Mouse (Mus musculus) bone marrow, adult 2 months (tissue): ENCODE measurements around the gene Xab2. TPM values are rescaled to one million over a fixed set of nuclear protein-coding genes. Genes with fewer than 3 reads are reported as not detected.

Experiments used
- H3K27ac ChIP-seq: fragments of 200-500 bp; 2 replicates; pipeline ENCODE4 v1.5.1; 2012; ENCODE audit warnings: low read depth, mild to moderate bottlenecking, control low read depth, inconsistent platforms, low read length; ENCODE audit not compliant: control insufficient read depth, poor library complexity, insufficient read depth
- H3K4me1 ChIP-seq: fragments of 200-500 bp; 2 replicates; pipeline ENCODE4 v1.6.1; 2011; ENCODE audit warnings: low read length; ENCODE audit not compliant: control insufficient read depth, insufficient read depth
- H3K4me3 ChIP-seq: fragments of 200-500 bp; replicated peaks from 2 replicates; pipeline ENCODE3; 2011; ENCODE audit warnings: mild to moderate bottlenecking, low read depth, low read length, control low read depth; ENCODE audit not compliant: control insufficient read depth
- CTCF ChIP-seq: fragments of 200-500 bp; IDR thresholded peaks from 2 replicates; pipeline ENCODE4 v1.5.1; 2011; ENCODE audit warnings: low read length, control low read depth; ENCODE audit not compliant: control insufficient read depth, insufficient read depth
- POLR2A ChIP-seq: fragments of 200-500 bp; IDR thresholded peaks from 2 replicates; pipeline ENCODE4 v1.6.1; 2011; ENCODE audit warnings: low read depth, mild to moderate bottlenecking, control low read depth, low read length, borderline replicate concordance; ENCODE audit not compliant: control insufficient read depth
- WGBS: fragments of 180-500 bp; shearing (Covaris S2); methylation state at CpG from one replicate; pipeline ENCODE4 v1.1.7; 2018; 5-methylcytosine and 5-hydroxymethylcytosine counted together
- polyA plus RNA-seq: library from polyadenylated mRNA; stranded (reverse); fragments of >200 nt; gene quantifications from 2 replicates; pipeline ENCODE4 v1.2.4, GENCODE M21; 2011; ENCODE audit warnings: low replicate concordance; ENCODE audit not compliant: missing spikeins, insufficient read depth, insufficient read length

The Xab2 gene
- polyA plus RNA-seq, 1 experiment = 40.3 TPM

DNA sequence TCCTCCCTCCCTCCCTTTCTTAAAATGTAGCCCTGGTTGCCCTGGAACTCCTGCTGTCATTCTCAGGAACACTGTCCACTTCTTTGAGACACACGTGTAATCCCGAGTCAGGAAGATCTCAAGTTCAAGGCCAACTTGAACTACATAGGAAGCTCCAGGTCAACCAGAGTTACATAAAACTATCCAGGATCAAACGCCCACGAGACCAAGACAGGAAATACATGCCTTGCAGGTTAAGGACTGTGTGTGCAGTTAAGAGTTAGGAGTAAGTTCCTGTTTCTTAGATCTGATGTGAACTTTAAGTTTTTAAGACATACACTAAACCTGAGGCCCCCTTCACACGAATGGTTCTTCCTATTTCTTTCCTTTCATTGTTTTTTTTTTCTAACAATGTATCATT is 5.9 kb upstream of the Xab2 start:
- Histone ChIP-seq H3K27ac (no peak overlapping the region), H3K4me3 (no peak overlapping the region), H3K4me1 (peaks cover under 1% of the 10 kb centered on the region)
- WGBS = 2% methylated on average over 5 of the region's 5 CpGs
- TF ChIP-seq POLR2A (no peak), CTCF (no peak)

DNA sequence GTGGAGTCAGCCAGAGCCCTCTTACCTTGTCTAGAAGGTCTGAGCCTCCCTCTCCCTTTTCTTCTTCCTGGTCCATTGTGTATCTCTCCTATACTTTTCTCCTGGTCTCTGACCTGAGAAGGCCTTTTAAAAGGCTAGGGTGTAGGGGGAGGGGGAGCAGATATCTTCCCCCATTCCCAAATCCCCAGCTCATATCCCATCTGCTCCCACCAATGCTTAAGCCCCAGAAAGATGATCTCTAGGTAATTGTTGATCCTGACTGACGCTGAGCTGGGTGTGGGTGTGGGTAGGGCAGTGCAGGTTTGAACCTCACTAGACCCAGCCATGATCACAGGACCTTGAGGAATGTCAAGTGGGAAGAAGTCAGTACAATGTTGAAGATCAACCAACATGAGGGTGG is 4.3 kb upstream of the Xab2 start, which contains the start of gene Pcp2:
Gene Pcp2 (minus strand): TSS at position 101 of the 400 bp plus-strand sequence.
- Histone ChIP-seq H3K4me1 (peaks cover 1% of the 10 kb centered on the region; the same call in 1 of the 2 replicates), H3K27ac (no peak within 1 kb of the TSS), H3K4me3 (no peak within 1 kb of the TSS)
- 100% methylated on average over 1 of the region's 1 CpGs for WGBS
- TF ChIP-seq POLR2A (no peak), CTCF (no peak)

DNA sequence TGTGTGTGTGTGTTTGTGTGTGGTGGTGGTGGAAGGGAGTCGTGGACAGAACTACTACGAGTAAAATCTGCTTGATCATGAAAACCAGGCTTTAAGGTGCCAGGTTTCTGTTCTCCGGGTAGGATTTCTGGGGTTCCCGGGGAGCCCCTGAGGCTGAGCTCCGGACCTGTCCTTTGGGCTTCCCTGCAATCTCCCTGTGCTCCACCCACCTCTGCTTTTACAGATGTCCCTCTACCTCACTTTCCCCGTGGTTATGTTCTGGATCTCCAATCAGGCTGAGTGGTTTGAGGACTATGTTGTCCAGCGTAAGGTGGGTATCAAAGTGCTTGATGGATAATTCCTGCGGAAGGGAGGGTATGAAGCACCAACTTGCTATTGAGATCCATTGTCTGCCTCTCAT is 1.0 kb upstream of the Xab2 start:
- 62% methylated on average over 8 of the region's 8 CpGs for WGBS
- Histone ChIP-seq H3K27ac (no peak overlapping the region), H3K4me1 (peaks cover 1% of the 10 kb centered on the region; the same call in 1 of the 2 replicates), H3K4me3 (peak overlapping the region; percentile 56)
- TF ChIP-seq CTCF (no peak), POLR2A (no peak)

DNA sequence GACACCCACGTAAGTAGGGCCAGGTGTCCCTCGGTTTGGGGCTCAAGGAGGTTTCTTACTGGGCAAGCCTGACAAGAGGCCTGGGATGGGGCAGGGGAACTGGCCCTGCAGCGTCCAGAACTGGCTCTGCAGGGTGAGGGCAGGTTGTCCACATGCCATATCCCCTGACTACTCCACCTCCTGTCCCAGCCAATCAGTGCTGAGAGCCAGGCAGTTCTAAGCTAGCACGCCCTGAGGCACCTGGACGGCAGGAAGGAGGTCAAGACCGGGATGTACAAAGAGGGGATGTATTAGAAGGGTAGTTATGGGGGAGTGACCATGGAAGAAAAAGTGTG is 11.3 kb downstream of the Xab2 start:
- no peak overlapping the region for H3K4me3 ChIP-seq
- H3K4me1 ChIP-seq = no peaks in the 10 kb centered on the region
- WGBS = 86% methylated on average over 6 of the region's 6 CpGs
- H3K27ac ChIP-seq = no peak overlapping the region
- no peak for TF ChIP-seq CTCF

DNA sequence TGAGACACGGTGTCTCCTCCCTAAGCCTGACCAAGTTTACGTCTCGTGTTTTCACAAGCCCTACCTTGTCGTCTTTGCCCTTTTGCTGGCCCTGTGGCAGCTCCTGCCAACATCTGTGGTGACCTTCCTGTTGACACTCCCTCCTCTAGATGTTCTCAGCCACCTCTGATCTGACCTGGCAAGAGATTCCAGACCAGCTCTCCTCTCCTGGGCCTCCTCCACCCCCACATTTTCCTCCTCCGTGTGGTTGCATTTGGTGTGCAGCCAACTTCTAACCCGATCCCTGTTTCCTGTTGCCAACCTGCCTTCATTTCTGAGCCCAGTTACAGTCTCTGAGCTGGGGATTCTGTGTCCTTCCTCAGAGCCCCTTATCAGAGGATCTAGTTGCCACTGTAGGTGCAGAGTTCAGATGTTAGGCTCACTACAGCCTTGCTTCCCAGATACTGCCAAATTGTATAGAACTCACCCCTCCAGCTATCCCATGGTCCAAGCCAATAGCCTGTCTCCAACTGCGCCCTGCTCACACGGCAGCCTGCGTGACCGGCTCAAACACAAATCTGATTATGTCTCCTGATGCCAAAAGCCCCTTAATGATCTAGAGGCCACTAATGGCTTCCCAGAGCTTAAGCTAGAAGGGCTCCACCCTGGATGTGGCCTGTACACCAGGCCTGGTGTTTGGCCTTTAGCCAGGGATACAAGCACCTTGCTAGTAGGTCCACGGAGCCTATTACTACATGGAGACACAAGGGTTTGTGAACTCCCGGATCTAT is 11.9 kb downstream of the Xab2 start:
- no peak overlapping the region for H3K4me3 ChIP-seq
- 53% methylated on average over 12 of the region's 12 CpGs for WGBS
- H3K27ac ChIP-seq = no peak overlapping the region
- TF ChIP-seq CTCF (no peak), POLR2A (no peak)
- H3K4me1 ChIP-seq = no peaks in the 10 kb centered on the region

DNA sequence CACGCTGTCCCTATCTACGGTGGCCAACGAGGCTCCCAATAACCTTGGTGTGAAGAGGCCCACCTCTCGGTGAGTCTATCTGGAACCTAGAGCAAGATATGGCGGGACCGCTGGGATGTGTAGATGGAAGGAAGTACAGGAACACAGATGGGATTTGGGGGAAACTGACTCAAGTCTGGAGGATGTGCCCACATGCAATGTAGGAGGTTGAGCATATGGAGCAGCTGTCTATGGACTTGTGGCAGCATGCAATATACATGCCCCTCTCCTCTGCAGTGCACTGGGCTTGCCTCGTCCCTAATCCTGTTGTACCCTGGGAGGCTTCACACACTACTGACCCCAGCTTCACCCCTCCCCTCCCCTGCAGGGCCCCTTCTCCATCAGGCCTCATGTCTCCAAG is 13.3 kb downstream of the Xab2 start:
- H3K27ac ChIP-seq = no peak overlapping the region
- 93% methylated on average over 7 of the region's 7 CpGs for WGBS

DNA sequence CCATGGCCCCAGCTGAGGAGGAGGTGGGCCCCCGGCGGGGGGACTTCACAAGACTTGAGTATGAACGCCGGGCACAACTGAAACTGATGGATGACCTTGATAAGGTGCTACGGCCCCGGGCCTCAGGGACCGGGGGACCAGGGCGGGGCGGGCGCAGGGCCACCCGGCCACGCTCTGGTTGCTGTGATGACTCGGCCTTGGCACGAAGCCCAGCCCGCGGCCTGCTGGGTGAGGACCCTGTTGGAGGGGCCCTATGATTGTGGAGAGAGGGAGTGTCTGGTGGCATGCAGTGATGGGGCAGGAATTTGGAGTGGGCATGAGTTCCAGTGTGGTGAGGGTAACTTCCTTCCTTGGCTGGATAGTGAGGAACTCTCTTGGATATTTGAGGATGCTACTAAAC is 14.5 kb downstream of the Xab2 start:
- Histone ChIP-seq H3K4me1 (no peaks in the 10 kb centered on the region), H3K27ac (no peak overlapping the region), H3K4me3 (no peak overlapping the region)
- TF ChIP-seq CTCF = no peak
- no peak for TF ChIP-seq POLR2A
- 15% methylated on average over 16 of the region's 16 CpGs for WGBS

More for the DNA sequence above, 13.3 kb downstream of the Xab2 start:
- no peak for TF ChIP-seq POLR2A
- no peak for TF ChIP-seq CTCF
- Histone ChIP-seq H3K4me3 (no peak overlapping the region), H3K4me1 (no peaks in the 10 kb centered on the region)

DNA sequence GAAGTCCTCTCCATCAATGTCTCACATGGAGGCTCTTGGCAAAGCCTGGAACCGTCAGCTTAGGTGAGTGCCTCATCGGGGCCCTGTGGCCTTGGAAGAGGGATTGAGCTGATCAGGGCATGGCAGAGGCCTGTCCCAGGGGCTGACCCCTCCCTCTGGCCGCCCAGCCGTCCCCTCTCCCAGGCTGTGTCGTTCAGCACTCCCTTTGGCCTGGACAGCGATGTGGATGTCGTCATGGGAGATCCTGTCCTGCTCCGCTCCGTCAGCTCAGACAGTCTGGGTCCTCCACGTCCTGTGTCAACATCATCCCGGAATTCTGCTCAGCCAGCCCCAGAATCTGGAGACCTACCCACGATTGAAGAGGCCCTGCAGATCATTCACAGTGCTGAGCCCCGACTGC is 17.7 kb downstream of the Xab2 start:
- no peaks in the 10 kb centered on the region for H3K4me1 ChIP-seq
- no peak overlapping the region for H3K27ac ChIP-seq
- H3K4me3 ChIP-seq = no peak overlapping the region
- 75% methylated on average over 13 of the region's 13 CpGs for WGBS
- TF ChIP-seq POLR2A (no peak), CTCF (no peak)

DNA sequence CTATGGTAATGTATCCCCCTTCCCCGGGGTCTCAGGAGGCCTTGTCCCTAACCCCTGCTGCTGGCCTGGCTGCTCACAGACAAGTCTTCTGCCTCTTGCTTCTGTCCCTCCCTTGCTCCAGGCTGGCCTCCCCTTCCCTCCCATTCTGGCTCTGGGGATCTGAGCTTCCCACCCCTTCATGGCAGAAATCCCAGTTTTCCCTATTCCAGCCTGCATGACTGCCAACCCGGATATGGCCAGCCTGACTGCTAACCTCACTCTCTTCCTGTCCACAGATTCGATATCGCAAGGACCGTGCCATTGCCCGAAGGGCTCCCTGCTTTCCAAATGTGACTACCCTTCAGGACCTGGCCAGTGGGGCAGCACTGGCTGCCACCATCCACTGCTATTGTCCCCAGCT is 20.7 kb downstream of the Xab2 start:
- WGBS = 84% methylated on average over 6 of the region's 6 CpGs
- no peak overlapping the region for H3K4me3 ChIP-seq
- no peak overlapping the region for H3K27ac ChIP-seq
- H3K4me1 ChIP-seq = no peaks in the 10 kb centered on the region
- TF ChIP-seq POLR2A (no peak), CTCF (no peak)
